Mouse (Mus musculus) kidney, postnatal 14 days (tissue): ENCODE results near the gene Senp6.
A peak's percentile ranks its signal among the peaks of the same experiment; 100 is the strongest.
"Not testable (repeated sequence)": the region's sequence is repeated elsewhere in the genome, so short reads cannot be mapped to it uniquely, and the experiment has no call there.

Source experiments
- DNase-seq: peaks from one replicate; pipeline ENCODE4 v3.0.0; 2022; ENCODE audit warnings: mixed read lengths

Senp6 gene

GRCm38 (mm10) chr9:80084429-80085092 is 17.9 kb downstream of the Senp6 start:
- peak; percentile 54 for DNase-seq

DNA sequence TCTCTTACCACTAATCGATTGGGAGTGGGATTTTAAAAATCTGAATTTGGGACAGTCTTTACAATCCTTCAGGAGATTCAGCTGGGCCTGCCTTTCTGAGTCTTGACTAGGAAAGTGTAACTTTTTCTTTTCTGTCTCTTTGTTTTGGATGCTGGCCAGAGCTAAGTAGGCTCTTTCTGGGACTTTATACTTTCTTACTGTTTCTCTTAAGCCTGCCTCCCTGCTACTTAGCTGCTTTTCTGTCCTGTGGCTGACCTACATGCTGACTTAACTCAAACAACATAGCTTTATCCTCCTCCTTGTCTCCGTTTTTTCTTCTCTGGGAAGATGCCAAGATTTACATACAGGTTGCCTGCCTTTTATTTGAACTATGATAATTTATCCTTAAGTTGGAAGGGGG is 19.0 kb downstream of the Senp6 start:
- peak; percentile 60 for DNase-seq

GRCm38 (mm10) chr9:80086272-80086966 is 19.7 kb downstream of the Senp6 start:
- DNase-seq, result not testable (repeated sequence)

- DNase-seq, result no peak
Measured at GRCm38 (mm10) chr9:80089409-80089808, 22.7 kb downstream of the Senp6 start.

GRCm38 (mm10) chr9:80096325-80096724 is 29.6 kb downstream of the Senp6 start:
- no peak for DNase-seq

GRCm38 (mm10) chr9:80145992-80146587 is 79.4 kb downstream of the Senp6 start:
- DNase-seq, result peak; percentile 34

DNA sequence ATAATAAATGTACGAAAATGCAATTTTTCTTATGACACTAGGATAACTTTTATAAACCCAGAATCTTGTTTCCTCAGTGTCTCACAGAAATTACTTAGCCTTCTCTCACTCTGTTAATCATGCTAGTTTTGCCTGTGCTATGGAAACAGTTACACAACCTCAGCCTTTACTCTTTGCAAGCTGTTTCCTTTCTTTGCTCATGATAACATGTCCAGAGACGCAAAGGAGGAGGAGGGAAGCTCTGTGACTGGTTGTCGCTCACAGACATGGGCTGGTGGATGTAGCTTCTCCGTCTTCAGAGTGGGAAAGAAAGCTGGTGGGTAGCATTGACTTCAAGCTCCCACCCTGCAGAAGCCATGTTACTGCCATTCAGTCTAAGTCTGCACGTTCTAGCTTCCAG is 82.9 kb downstream of the Senp6 start:
- no peak for DNase-seq

- peak; percentile 79 for DNase-seq
Measured at GRCm38 (mm10) chr9:80155277-80155676, 88.6 kb downstream of the Senp6 start.

GRCm38 (mm10) chr9:80156780-80157179 is 90.1 kb downstream of the Senp6 start:
- no peak for DNase-seq

DNA sequence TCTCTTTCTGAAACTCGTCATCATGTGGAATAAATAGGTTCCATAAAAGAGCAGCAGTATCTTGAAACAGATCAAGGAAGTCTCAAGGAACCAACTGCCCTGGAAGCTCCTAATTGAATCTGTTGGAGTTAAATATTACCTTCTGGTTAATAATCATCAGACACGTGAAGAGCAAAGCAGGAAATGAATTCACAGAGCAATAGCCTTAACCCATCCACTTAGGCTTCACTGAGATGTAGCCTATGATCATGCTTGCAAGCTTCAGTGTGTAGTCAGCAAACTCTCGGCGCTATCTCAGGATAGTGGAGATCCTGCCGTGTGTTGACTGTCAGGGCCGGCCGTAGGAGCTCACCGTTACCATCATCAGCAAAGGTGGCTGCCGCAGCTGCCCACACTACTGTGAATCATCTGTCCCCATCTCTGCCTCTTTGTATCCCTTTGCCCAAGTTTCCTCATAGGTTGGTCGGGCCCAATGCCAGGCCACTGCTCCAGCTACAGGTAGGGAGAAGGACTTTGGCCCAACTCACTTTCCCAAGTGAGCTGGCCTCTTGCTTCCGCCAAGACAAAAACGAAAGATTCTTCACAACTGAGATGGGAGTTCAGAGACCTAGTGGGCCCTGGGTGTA is 91.2 kb downstream of the Senp6 start:
- DNase-seq, result peak; percentile 73

DNA sequence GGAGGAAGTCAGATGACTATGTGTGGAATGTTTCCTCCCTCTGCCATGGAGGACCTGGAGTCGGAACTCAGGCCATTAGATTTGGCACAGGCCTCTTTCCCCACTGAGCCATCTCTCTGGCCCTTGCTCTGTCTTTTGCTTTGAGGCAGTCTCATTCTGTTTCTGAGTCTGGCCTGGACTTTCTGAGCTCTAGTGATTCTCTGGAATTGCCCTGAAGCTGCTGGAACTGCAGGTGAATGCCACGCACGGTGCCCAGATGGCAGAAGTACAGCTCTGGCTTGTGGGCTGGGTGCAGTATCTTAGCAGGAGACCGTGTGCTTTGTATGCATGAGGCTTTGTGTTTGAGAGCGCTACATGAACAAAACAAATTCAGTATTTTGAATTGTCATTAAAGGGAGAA is 92.2 kb downstream of the Senp6 start:
- DNase-seq, result peak; percentile 74

- no peak for DNase-seq
Measured at GRCm38 (mm10) chr9:80161451-80161850, 94.7 kb downstream of the Senp6 start.

DNA sequence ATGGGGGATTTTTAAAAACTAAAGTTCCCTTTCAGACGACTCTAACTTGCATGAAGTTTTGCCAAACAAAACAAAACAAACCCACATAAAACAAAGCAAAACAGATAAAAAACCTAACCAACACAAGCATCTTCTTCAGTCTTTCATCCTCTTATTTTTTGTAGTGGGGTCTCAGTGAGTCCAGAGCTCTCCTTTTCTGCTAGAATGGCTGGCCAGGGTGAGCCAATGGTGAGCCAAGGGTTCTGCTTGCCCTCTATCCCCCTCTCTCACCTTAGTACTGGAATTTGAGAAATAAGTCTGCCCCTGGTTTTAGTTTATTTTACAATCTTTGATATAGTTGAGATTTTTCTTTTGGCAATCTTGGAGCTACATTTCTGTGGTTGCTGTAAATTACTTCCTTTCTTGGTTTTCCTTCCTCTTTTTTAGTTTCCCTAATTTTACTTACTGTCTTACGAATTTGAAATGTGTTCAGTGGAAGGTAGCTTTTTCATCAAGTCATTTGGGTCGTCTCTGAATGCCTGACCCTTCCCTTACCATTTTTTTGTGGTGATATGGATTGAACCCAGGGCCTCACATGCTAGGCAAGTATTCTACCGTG is 96.5 kb downstream of the Senp6 start:
- no peak for DNase-seq

GRCm38 (mm10) chr9:80164191-80164590 is 97.5 kb downstream of the Senp6 start:
- DNase-seq, result no peak

DNA sequence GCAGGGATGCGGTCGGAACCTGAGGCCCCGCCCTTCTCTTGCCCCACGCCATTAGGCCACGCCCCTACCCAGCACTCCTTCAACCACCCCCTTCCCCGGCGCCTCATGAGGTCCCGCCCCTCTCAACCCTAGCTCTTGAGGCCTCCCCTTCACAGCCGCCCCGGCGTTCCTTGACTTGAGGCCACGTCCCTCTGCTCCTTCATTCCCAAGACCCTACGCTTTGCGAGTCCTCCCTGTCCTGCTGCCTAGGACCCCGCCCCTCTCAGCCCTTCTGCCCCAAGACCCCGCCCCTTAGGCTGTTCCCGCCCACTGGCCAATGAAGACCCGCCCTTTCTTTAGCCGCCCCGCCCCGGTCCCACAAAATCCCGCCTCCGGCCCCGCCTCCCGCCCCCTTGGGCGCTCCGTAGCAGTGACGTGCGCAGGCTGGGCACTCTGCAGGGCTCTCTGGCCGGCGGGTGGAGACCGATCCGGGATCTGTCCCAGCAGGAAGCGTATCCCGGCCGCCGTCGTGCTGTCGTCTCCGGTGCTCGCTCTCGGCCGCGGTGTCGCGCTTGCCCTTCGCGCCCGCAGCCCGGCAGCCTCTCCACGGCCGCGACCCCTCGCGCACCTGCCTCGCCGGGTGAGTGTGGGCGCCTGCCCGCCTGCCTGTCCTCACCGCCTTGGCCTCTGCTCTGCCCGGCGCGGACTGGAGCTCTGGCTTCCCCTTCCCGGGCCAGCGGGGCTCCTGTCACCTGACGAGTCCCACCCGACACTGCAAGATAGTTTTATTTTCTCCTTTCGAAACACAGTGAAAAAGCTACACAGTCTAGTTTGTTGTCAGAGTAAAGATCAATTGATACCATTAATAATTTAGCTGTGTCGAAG is 98.1 kb downstream of the Senp6 start, which contains the start of gene Myo6:
TSS of gene Myo6 (plus strand) at position 421 of the 864 bp plus-strand sequence.
- peak; percentile 97 for DNase-seq

GRCm38 (mm10) chr9:80165690-80166089 is 99.0 kb downstream of the Senp6 start:
- peak; percentile 72 for DNase-seq

- DNase-seq, result no peak
Measured at GRCm38 (mm10) chr9:80166425-80166824, 99.7 kb downstream of the Senp6 start.

- DNase-seq, result peak; percentile 45
Measured at GRCm38 (mm10) chr9:80167089-80167488, 100.4 kb downstream of the Senp6 start.

DNA sequence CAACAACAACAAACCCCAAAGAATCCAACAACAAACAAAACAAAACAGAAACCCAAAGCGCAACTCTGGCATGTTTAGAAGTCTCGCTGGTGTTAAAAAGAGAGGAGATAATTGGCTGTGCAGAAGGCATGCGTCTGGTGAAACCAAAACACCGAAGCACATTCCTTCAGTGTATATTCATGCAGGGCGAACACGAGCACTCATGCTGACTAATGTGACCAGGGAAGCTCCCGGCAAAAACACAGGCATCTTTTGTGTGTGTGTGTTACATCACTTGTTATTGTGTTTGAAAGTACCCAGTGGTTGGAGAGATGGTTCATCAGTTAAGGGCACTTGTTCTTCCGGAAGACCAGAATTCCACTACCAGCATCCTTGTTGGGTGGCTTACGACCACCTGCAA is 102.8 kb downstream of the Senp6 start:
- DNase-seq, result no peak

DNA sequence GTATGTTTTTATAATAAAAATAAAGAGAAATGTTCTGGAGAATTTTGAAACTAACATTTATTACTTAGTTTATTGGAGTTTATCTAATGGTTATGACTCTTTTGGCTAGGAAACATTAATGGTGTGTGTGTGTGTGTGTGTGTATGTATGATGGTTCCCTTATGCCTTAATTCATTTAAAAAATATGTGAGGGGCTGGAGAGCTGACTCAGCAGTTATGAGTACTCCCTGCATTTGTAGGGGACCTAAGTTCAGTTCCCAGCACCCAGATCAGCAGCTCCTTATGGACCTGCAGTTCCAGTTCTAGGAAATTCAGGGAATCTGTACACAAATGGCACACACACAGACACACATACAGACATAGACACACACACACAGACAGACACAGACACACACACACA is 104.5 kb downstream of the Senp6 start:
- DNase-seq, result no peak

GRCm38 (mm10) chr9:80172396-80173222 is 105.9 kb downstream of the Senp6 start:
- peak; percentile 54 for DNase-seq
